Mouse (Mus musculus) limb, embryonic 15.5 days (tissue): ENCODE measurements around the gene Gm11011. TPM values are rescaled to one million over a fixed set of nuclear protein-coding genes. Genes with fewer than 3 reads are reported as not detected.

Source experiments
- ATAC-seq: fragments of 200-750 bp; cut with Nextera tagmentation; 2 replicates; pipeline ENCODE4 v1.8.0; 2017; ENCODE audit warnings: low read depth, moderate TSS enrichment; ENCODE audit not compliant: insufficient number of reproducible peaks, low FRiP score, low TSS enrichment
- H3K27ac ChIP-seq: fragments of 300-500 bp; sonication (generic); 2 replicates; pipeline ENCODE4 v1.5.1; 2015; ENCODE audit warnings: moderate library complexity, mild to moderate bottlenecking, inconsistent platforms
- H3K27me3 ChIP-seq: fragments of 300-500 bp; sonication (generic); 2 replicates; pipeline ENCODE4 v1.6.1; 2015; ENCODE audit warnings: inconsistent platforms
- H3K36me3 ChIP-seq: fragments of 300-500 bp; sonication (generic); 2 replicates; pipeline ENCODE4 v1.6.1; 2015; ENCODE audit warnings: inconsistent platforms
- H3K4me1 ChIP-seq: fragments of 300-500 bp; sonication (generic); 2 replicates; pipeline ENCODE4 v1.6.1; 2015; ENCODE audit warnings: inconsistent platforms
- H3K4me2 ChIP-seq: fragments of 300-500 bp; sonication (generic); 2 replicates; pipeline ENCODE4 v1.6.1; 2015; ENCODE audit warnings: mild to moderate bottlenecking, inconsistent platforms
- H3K4me3 ChIP-seq: fragments of 300-500 bp; sonication (generic); 2 replicates; pipeline ENCODE4 v1.5.1; 2015; ENCODE audit warnings: mild to moderate bottlenecking, inconsistent platforms
- H3K9ac ChIP-seq: fragments of 300-500 bp; sonication (generic); 2 replicates; pipeline ENCODE4 v1.6.1; 2015; ENCODE audit warnings: inconsistent platforms
- H3K9me3 ChIP-seq: fragments of 300-500 bp; sonication (generic); 2 replicates; pipeline ENCODE4 v1.6.1; 2016; ENCODE audit warnings: inconsistent platforms
- WGBS: fragments of 180-500 bp; shearing (Covaris S2); methylation state at CpG from one replicate; pipeline ENCODE4 v1.1.7; 2015; 5-methylcytosine and 5-hydroxymethylcytosine counted together
- polyA plus RNA-seq: library from polyadenylated mRNA; unstranded; fragments of >200 nt; fragmentation: Nextera tagmentation; extraction: Ambion mirVana; gene quantifications from 2 replicates; pipeline ENCODE4 v1.2.1, GENCODE M21; 2015

The Gm11011 gene
- polyA plus RNA-seq, 1 experiment from 2014 or later: not detected

DNA sequence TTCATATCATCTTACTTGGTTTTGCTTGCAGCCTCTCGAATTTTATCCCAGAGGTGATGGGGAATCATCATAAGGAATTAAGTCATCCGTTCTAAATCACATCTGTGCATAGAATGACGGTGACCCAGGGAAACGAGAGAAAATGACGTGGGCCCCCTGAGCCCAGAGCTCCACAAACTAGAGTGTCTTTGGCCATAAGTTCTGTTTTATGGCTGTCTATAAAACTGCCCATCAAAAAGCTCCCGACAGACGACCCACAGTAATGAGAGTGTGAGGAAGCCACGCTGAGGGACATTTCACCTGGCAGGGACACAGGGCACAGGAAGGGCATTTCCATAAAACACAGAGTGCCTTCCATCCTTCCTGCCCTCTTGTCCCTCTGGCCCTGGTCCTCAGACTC, 23.3 kb upstream of the Gm11011 start:
- Histone ChIP-seq H3K9ac (no peak overlapping the region), H3K4me2 (no peak overlapping the region), H3K36me3 (no peaks in the 10 kb centered on the region), H3K4me3 (no peak overlapping the region), H3K9me3 (no peaks in the 10 kb centered on the region), H3K27ac (no peak overlapping the region), H3K27me3 (no peaks in the 10 kb centered on the region), H3K4me1 (peaks cover 26% of the 10 kb centered on the region)
- ATAC-seq: no peak
- 26% methylated on average over 8 of the region's 8 CpGs for WGBS

DNA sequence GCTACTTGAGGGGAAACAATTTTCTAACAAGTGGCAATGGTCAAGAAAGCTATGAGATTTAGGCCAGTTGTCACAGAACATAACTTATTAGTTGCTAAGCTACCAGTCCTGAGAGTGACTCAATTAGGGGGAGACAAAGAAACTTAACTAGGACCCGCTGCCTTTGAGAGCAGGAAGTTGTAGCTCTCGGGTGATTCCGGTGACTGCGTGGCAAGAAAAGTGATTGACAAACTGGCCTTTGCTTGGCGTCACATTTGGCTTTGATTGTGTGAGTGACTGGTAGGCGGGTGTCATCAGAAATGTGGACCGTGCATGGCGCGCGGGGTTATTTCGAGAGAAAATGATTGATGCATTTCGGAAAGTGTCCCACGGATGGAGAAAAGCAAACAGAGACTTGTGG, 22.4 kb upstream of the Gm11011 start:
- WGBS: 24% methylated on average over 13 of the region's 13 CpGs
- Histone ChIP-seq H3K27ac (no peak overlapping the region), H3K27me3 (no peaks in the 10 kb centered on the region), H3K4me3 (no peak overlapping the region), H3K9ac (no peak overlapping the region), H3K9me3 (no peaks in the 10 kb centered on the region), H3K4me2 (no peak overlapping the region), H3K36me3 (no peaks in the 10 kb centered on the region), H3K4me1 (peaks cover 26% of the 10 kb centered on the region)
- no peak for ATAC-seq

DNA sequence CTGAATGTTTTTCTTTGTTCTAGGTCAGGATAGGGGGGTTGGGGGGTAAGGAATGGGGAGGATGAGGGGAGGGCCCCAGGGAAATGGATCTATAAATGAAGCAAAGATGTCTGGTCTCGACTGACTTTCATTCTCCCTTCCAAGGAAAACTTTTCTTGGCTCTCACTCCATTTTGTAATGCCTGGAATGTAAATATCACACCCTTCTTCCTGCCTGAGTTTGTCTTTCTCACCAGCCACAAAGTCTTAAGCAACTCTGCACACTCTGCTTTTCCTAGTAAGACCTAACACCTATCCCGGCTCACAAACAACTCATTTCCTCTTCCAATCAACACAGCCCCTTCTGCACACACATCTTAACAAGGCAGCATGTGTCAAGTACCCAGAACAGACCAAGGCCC, 20.2 kb upstream of the Gm11011 start:
- Histone ChIP-seq H3K4me1 (peaks cover 26% of the 10 kb centered on the region), H3K36me3 (no peaks in the 10 kb centered on the region), H3K9me3 (no peaks in the 10 kb centered on the region), H3K4me2 (no peak overlapping the region), H3K27me3 (no peaks in the 10 kb centered on the region), H3K27ac (peak overlapping the region; percentile 3; the same call in 1 of the 2 replicates), H3K4me3 (no peak overlapping the region), H3K9ac (no peak overlapping the region)
- WGBS: 22% methylated on average over 2 of the region's 2 CpGs
- ATAC-seq: no peak

DNA sequence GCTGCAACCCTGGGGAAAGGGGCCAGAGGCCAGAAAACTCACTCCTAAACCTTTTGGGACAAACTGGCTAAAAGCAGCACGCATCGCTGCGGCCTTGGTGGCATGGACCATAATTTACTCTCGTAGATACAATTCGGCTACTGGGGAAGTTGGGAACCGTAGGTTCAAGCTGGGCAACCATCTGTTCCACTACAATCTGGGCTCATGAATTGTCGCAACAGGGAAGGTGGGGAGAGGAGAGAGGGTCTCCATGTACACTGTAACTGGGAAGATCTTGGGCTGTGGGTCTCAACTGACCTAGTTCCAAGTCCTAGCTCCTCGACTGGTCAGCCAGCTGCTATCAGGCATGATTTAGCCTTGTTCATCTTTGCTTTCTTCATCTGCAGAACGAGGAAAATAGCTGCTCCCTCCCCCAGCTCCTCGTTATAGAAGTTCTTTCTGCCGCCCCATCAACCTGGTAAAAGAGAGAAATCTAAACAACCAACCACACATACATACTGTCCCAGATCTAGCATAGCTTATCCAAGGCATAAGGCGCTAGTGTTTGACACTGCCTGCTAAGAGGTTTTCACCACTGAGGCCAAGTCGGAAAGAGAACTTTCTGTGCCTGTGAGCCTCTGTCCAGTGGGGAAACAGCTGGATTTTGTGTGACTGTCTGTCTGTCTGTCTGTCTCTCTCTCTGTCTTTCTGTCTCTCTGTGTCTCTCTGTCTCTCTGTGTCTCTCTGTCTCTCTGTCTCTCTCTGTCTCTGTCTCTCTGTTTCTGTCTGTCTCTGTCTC, 19.5 kb upstream of the Gm11011 start:
- H3K9me3 ChIP-seq: no peaks in the 10 kb centered on the region
- WGBS: 73% methylated on average over 13 of the region's 13 CpGs
- H3K27me3 ChIP-seq: no peaks in the 10 kb centered on the region
- no peak overlapping the region for H3K9ac ChIP-seq
- no peak for ATAC-seq
- H3K4me2 ChIP-seq: no peak overlapping the region
- H3K4me3 ChIP-seq: no peak overlapping the region
- no peak overlapping the region for H3K27ac ChIP-seq
- peaks cover 26% of the 10 kb centered on the region for H3K4me1 ChIP-seq
- no peaks in the 10 kb centered on the region for H3K36me3 ChIP-seq

- no peak overlapping the region for H3K4me2 ChIP-seq
- ATAC-seq: no peak
- no peak overlapping the region for H3K27ac ChIP-seq
- H3K4me3 ChIP-seq: no peak overlapping the region
- no peaks in the 10 kb centered on the region for H3K9me3 ChIP-seq
- H3K27me3 ChIP-seq: no peaks in the 10 kb centered on the region
- WGBS: 30% methylated on average over 6 of the region's 6 CpGs
- no peak overlapping the region for H3K9ac ChIP-seq
- no peaks in the 10 kb centered on the region for H3K4me1 ChIP-seq
- H3K36me3 ChIP-seq: no peaks in the 10 kb centered on the region
These were observed 12.6 kb upstream of the Gm11011 start for GRCm38 (mm10) chr2:169600163-169600562.

- no peak overlapping the region for H3K4me2 ChIP-seq
- H3K4me3 ChIP-seq: no peak overlapping the region
- H3K36me3 ChIP-seq: no peaks in the 10 kb centered on the region
- no peaks in the 10 kb centered on the region for H3K9me3 ChIP-seq
- H3K4me1 ChIP-seq: no peaks in the 10 kb centered on the region
- H3K9ac ChIP-seq: no peak overlapping the region
- H3K27me3 ChIP-seq: no peaks in the 10 kb centered on the region
- no peak overlapping the region for H3K27ac ChIP-seq
- ATAC-seq: no peak
- WGBS: 66% methylated on average over 4 of the region's 4 CpGs
These were observed 12.0 kb upstream of the Gm11011 start for GRCm38 (mm10) chr2:169599591-169599990.

GRCm38 (mm10) chr2:169597971-169598370, 10.4 kb upstream of the Gm11011 start:
- Histone ChIP-seq H3K4me1 (no peaks in the 10 kb centered on the region), H3K4me2 (no peak overlapping the region), H3K27ac (no peak overlapping the region), H3K36me3 (no peaks in the 10 kb centered on the region), H3K4me3 (no peak overlapping the region), H3K9me3 (no peaks in the 10 kb centered on the region), H3K27me3 (no peaks in the 10 kb centered on the region), H3K9ac (no peak overlapping the region)
- no peak for ATAC-seq
- WGBS: 76% methylated on average over 8 of the region's 8 CpGs

- H3K4me1 ChIP-seq: no peaks in the 10 kb centered on the region
- no peaks in the 10 kb centered on the region for H3K36me3 ChIP-seq
- 85% methylated on average over 6 of the region's 6 CpGs for WGBS
- H3K27me3 ChIP-seq: no peaks in the 10 kb centered on the region
- no peak overlapping the region for H3K9ac ChIP-seq
- H3K4me2 ChIP-seq: no peak overlapping the region
- H3K27ac ChIP-seq: no peak overlapping the region
- ATAC-seq: no peak
- H3K9me3 ChIP-seq: no peaks in the 10 kb centered on the region
- H3K4me3 ChIP-seq: no peak overlapping the region
These were observed 9.8 kb upstream of the Gm11011 start for GRCm38 (mm10) chr2:169597357-169597756.

DNA sequence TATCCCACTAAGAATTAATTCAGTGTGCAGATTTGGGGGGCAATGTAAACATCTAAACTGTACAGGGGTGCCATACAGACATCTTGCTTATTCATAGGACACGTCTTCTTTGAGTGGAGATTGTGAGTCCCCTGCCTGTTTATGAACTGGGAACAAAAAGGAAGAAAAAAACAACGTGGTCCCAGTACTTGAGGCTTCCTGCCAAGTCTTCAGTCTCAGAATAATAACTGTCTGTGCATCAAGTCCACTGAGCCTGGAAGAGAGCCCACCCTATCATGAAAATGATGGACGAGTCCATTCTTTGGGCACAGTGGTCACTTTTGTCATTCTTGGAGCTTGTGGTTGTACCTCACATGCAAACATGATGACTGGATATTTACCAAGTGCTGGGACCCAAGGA, 6.2 kb upstream of the Gm11011 start:
- Histone ChIP-seq H3K27ac (no peak overlapping the region), H3K27me3 (no peaks in the 10 kb centered on the region), H3K9ac (no peak overlapping the region), H3K4me1 (peaks cover 8% of the 10 kb centered on the region), H3K36me3 (no peaks in the 10 kb centered on the region), H3K4me3 (no peak overlapping the region), H3K9me3 (no peaks in the 10 kb centered on the region), H3K4me2 (no peak overlapping the region)
- 61% methylated on average over 3 of the region's 3 CpGs for WGBS
- no peak for ATAC-seq

GRCm38 (mm10) chr2:169590412-169590811, 2.9 kb upstream of the Gm11011 start:
- Histone ChIP-seq H3K4me3 (no peak overlapping the region), H3K27me3 (no peaks in the 10 kb centered on the region), H3K36me3 (no peaks in the 10 kb centered on the region), H3K9me3 (no peaks in the 10 kb centered on the region), H3K9ac (no peak overlapping the region), H3K4me1 (peaks cover 12% of the 10 kb centered on the region), H3K27ac (no peak overlapping the region), H3K4me2 (no peak overlapping the region)
- WGBS: 62% methylated on average over 8 of the region's 8 CpGs
- no peak for ATAC-seq

DNA sequence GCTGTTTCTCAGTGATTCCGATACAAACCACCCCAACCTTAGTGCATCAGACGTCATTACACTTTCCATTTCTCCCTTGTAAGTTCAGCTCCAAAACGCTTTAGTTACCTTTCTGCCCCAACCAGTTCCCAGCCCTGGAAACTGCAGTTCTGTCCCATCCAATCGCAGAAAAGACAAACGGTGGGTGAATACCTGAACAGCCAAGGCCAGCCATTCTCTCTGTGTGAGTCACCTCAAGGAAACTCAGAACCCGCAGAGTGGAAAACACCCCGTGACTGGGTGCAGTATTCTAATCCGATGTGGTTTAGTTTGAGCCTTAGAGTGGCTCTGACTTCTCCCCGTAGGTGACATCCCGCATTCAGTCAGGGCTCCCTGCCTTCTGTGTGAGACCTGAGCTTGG, 2.2 kb upstream of the Gm11011 start:
- H3K4me1 ChIP-seq: peaks cover 12% of the 10 kb centered on the region
- ATAC-seq: no peak
- no peak overlapping the region for H3K4me3 ChIP-seq
- H3K27me3 ChIP-seq: no peaks in the 10 kb centered on the region
- H3K27ac ChIP-seq: no peak overlapping the region
- no peaks in the 10 kb centered on the region for H3K36me3 ChIP-seq
- no peak overlapping the region for H3K9ac ChIP-seq
- no peak overlapping the region for H3K4me2 ChIP-seq
- 81% methylated on average over 10 of the region's 10 CpGs for WGBS
- no peaks in the 10 kb centered on the region for H3K9me3 ChIP-seq

GRCm38 (mm10) chr2:169586688-169587087, 857 bp downstream of the Gm11011 start:
- Histone ChIP-seq H3K4me1 (peaks cover 12% of the 10 kb centered on the region), H3K4me3 (no peak overlapping the region), H3K36me3 (no peaks in the 10 kb centered on the region), H3K4me2 (no peak overlapping the region), H3K9ac (no peak overlapping the region), H3K27me3 (no peaks in the 10 kb centered on the region), H3K27ac (no peak overlapping the region), H3K9me3 (no peaks in the 10 kb centered on the region)
- 86% methylated on average over 3 of the region's 3 CpGs for WGBS
- ATAC-seq: no peak
